Mouse (Mus musculus): ENCODE data around the gene Hddc3.
"Not testable (repeated sequence)": the region's sequence is repeated elsewhere in the genome, so short reads cannot be mapped to it uniquely, and the experiment has no call there.

Hddc3 gene

GRCm38 (mm10) chr7:80342858-80343257 lies at the start of gene Hddc3:
TSS of gene Hddc3 (plus strand) at chr7:80343104.
- DNase-seq (ENCODE audit: low spot score), result peak; percentile 81

DNA sequence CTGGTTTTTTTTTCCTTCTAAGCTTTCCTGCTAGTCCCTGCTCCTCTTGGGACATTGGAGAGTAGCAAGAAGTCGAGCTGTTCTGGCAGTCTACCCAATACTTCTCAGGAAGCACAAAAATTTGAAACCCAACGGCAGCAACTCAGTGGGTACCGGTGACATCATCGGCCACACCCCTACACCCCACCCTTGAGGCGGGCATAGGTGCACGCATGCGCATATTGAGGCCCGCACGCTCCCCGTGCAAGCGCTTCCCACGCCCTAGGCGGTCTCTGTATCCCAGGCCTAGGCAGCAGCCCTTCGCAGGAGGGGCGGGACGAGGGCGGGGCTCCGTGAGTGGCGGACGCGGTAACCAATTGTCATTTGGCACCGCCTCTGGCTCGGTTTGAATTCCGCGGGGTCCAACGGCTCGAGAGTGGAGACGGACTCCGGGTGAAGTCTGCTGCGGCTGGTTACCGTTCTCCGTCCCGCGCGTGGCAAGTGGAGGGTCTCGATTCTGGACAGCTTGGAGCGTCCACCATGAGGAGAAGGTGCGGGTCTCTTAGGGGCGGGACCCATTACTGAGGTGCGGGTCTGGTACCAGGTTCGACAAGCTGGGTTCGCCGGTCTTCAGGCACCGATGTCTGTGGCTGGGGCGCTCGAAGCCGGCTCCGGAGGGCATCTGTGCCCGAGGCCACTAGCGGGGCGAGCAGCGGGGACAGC lies 48.7 kb upstream of the Hddc3 start, which contains the start of gene Prc1:
Prc1 (plus strand) TSS at position 389 of the 702 bp plus-strand sequence.
- DNase-seq (ENCODE audit: low spot score), result peak; percentile 98

DNA sequence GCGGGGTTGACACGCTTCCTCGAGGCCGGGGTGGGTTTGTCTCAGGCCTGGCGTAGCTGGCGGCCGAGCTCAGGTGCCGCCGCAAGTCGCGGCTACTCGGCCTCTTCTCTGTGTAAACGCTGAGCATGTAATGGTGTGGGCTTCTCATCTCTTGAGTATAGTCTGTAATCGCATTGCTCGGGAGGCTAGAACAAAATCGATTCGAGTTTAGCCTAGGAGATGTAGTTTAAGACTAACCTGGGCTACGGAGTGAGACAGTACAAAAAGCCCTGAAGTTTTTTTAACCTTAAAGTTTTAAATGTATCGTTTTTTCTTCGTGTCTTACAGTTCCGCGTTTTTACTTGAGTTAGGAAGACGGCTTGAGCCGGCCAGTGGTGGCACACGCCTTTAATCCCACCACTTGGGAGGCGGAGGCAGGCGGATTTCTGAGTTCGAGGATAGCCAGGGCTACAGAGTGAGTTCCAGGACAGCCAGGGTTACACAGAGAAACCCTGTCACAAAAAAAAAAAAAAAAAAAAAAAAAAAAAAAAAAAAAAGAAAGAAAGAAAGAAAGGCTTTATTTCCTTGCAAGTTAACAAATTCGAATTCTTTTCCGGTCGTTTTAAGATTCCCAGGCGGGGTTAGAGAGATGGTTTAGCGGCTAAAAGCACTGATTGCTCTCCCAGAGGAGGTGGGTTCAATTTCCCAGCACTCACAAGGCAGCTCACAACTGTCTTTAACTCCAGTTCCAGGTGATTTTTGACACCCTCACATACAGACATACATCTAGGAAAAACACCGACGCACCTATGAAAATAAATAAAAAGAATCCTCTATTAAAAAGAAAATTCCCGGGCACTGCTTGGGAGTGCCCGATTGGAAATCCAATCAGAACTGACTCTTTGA lies 47.9 kb upstream of the Hddc3 start:
- DNase-seq (ENCODE audit: low spot score), result no peak

- no peak for DNase-seq (ENCODE audit: low spot score)
Observed at GRCm38 (mm10) chr7:80296462-80296861, 46.4 kb upstream of the Hddc3 start.

DNA sequence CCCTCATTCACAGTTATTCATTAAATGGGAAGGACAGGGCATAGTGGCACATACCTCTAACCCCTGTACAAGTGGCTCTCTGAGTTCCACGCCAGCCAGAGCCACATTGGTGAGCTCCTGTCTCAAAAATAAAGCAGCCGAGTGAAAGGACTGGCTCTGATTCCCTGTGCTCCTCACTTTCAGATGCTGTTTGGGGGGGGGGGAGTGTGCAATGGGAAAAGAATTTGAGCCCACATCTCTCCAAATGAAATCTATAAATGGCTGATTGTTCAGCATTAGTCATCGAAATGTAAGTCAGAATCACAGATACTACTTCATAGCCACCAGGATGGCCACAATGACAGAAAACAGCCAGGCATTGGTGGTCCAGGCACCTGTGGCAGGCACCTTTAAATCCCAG lies 45.9 kb upstream of the Hddc3 start:
- DNase-seq (ENCODE audit: low spot score), result no peak

- no peak for DNase-seq (ENCODE audit: low spot score)
Observed at GRCm38 (mm10) chr7:80298754-80299153, 44.1 kb upstream of the Hddc3 start.

GRCm38 (mm10) chr7:80299568-80299967 lies 43.3 kb upstream of the Hddc3 start:
- no peak for DNase-seq (ENCODE audit: low spot score)

DNA sequence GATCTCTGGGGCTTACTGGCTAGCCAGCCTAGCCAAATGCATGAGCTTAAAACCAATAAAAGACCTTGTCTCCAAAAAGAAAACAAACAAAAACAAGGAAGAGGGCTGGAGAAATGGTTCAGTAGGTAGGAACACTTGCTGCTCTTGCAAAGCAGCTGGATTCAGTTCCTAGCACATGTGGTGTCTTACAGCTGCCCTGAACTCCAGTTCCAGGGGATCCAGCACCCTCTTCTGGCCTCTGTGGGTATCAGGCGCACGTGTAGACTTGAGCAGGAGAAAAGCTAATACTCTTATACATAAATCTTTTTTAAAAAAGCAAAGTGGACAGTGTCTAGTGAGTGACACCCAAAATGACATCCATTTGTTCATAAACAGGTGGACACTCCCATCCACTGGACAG lies 41.4 kb upstream of the Hddc3 start:
- no peak for DNase-seq (ENCODE audit: low spot score)

GRCm38 (mm10) chr7:80307766-80308165 lies 35.1 kb upstream of the Hddc3 start:
- DNase-seq (ENCODE audit: low spot score), result no peak

DNA sequence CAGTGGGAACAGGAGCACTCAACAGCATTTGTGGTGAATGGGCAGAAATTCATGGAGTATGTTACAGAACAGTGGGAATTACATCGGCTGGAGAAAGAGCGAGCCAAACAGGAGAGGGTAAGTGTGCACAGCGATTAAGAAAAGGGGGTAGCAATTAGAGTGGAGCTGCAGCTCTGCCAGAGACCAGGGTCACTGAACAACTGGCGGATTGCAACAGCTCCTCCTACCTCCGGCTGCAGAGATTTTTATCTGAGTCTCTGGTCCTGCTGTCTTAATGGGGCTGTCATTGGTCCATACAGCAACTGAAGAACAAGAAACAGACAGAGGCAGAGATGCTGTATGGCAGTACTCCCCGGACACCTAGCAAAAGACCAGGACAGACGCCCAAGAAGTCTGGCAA lies 32.1 kb upstream of the Hddc3 start:
- no peak for DNase-seq (ENCODE audit: low spot score)

- no peak for DNase-seq (ENCODE audit: low spot score)
Observed at GRCm38 (mm10) chr7:80315733-80316132, 27.2 kb upstream of the Hddc3 start.

GRCm38 (mm10) chr7:80317439-80318115 lies 25.3 kb upstream of the Hddc3 start:
- DNase-seq (ENCODE audit: low spot score), result no peak

DNA sequence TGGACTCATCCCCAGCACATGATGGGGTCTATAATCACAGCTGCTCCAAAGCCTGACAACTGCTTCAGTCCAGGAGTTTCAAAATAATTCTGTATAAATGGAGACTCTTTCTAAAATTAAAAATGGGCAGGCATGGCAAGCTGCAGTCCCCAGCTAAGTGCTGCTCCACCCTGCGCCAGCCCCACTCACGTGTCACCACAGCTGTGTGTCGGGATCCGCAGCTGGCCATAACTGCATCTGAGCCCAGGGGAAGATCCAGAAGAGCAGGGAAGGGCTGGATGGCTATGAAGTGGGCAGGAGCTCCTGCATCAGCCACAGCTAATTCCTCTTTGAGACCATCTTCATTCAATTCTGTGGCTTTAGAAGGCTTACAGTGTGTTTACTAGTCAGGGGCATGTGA lies 24.2 kb upstream of the Hddc3 start:
- no peak for DNase-seq (ENCODE audit: low spot score)

- no peak for DNase-seq (ENCODE audit: low spot score)
Observed at GRCm38 (mm10) chr7:80319846-80320496, 22.9 kb upstream of the Hddc3 start.

DNA sequence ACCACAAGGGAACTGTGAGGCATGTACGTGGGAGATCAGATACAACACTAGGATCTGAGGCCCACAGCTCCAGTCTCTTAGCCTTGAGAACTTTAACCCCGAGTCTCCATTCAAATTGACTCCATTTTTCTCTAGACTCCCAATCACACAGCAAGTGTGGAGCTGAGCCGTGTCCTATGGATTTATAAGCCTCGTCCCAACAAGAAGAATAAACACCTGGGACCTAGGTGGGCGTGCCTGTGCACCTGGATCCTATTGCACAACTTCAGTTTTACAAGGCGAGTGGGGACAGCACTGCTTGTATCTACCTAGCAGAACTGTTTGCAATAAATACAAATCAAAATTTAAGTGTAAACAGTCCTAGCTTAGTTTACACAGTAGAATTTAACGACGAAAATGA lies 19.6 kb upstream of the Hddc3 start:
- DNase-seq (ENCODE audit: low spot score), result no peak

GRCm38 (mm10) chr7:80324043-80324815 lies 18.7 kb upstream of the Hddc3 start, which contains the start of gene Rccd1:
TSS of gene Rccd1 (minus strand) at chr7:80324454.
- peak; percentile 88 for DNase-seq (ENCODE audit: low spot score)

DNA sequence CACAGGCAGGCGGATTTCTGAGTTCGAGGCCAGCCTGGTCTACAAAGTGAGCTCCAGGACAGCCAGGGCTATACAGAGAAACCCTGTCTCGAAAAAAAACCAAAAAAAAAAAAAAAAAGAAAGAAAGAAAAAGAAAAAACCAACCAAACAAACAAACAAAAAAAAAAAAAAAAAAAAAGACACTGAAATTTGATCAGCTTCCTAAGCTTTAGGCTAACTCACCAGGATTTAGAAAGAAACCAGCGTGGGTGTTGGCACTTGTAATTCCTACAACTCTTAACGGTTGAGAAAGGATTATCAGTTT lies 18.1 kb upstream of the Hddc3 start:
- DNase-seq (ENCODE audit: low spot score), result not testable (repeated sequence)

DNA sequence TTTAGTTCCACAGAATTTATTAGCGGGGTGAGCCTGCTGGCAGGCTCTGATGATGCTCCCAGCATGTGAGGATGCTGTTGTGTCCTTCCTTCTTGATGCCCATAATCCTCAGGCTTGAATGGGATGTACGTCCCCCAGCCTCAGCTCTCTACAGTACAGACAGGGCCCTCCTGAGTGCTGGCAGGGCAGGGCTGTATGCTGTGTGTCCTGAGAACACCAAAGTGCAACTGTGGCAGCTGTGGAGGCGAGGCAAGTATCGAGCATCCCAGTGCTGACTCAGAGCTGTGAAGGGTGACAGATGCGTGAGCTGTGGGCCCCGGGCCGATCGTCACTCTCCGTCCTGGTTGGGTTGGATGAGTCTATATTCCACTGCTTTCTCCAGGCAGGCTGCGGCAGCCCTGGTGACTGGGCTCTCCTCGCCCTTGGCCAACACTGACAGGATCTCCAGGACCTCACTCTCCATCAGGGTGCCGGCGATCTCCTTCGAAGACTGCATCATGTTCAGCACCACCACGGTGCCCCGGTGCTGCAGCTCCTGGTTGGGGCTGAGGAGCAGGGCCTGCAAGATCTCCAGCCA lies 17.5 kb upstream of the Hddc3 start:
- DNase-seq (ENCODE audit: low spot score), result no peak

DNA sequence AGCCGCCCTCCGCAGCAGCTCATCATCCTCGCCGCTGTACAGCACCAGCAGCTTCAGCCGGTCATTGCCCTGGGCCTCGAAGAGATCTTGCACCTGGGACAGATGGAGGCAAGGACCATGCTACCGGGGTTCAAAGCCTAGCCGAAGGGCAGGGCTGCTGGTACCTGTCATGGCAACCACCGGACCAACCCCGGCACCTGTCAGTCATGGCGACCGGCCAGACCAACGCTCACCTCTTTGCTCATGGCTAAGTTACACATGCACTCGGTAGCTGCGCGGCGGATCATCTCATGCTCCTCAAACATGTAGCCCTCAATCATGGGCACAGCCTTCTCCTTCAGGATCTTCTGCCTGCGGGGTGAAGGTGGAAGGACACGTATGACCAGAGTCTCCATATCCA lies 16.8 kb upstream of the Hddc3 start:
- no peak for DNase-seq (ENCODE audit: low spot score)

- DNase-seq (ENCODE audit: low spot score), result no peak
Observed at GRCm38 (mm10) chr7:80330278-80330677, 12.6 kb upstream of the Hddc3 start.

DNA sequence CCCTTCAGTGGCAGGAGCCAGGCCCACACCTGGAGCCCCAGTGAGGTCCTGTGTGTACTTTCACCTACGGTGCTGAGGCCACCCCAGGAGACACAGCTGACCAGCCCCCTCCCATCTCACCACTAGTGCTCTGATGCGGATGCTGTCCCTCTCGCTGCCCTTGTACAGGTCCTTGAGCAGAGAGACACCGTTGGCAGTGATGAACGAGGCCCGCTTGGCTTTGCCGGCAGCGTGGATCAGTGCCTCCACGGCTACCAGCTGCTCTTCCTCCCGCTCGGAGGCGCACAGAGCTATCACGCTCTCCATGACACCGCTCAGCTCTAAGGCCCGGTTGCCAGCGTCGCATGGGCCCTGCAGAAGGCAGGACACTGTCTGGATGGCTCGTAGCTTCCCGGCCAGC lies 11.5 kb upstream of the Hddc3 start:
- no peak for DNase-seq (ENCODE audit: low spot score)

Measured in ovary, adult 18-20 months (tissue).